Mouse (Mus musculus): ENCODE data around the gene Krt17. TPM values are rescaled to one million over a fixed set of nuclear protein-coding genes. Genes with fewer than 3 reads are reported as not detected.

The Krt17 gene
- total and polyA plus RNA-seq, 2 experiments: not detected

- Histone ChIP-seq H3K79me2 (ENCODE audit: control insufficient read depth, insufficient read depth, low read length) (no peaks in the 10 kb centered on the region), H3K36me3 (ENCODE audit: control insufficient read depth, insufficient read depth, low read length) (no peaks in the 10 kb centered on the region), H3K4me3 (ENCODE audit: insufficient read depth, low read depth, low read length) (no peak overlapping the region), H3K27ac (replicated peaks; ENCODE audit: insufficient read depth, low read depth, low read length) (no peak overlapping the region), H3K27me3 (ENCODE audit: control insufficient read depth, insufficient read depth, low read length) (no peaks in the 10 kb centered on the region), H3K9ac (ENCODE audit: low read depth, low read length) (no peak overlapping the region), H3K4me1 (ENCODE audit: control insufficient read depth, insufficient read depth, low read length) (no peaks in the 10 kb centered on the region)
- TF ChIP-seq CTCF (IDR thresholded peaks at IDR 0.05; ENCODE audit: low read depth, low read length) (no peak), POLR2A (IDR thresholded peaks at IDR 0.05; ENCODE audit: extremely low read depth, insufficient read depth, low read length) (no peak)
- 63% methylated on average over 5 of the region's 5 CpGs for WGBS
- no peak for DNase-seq (ENCODE audit: extremely low read depth, low read depth, low spot score)
Observed at GRCm38 (mm10) chr11:100275466-100275865, 14.6 kb upstream of the Krt17 start.

GRCm38 (mm10) chr11:100274719-100275118, 13.9 kb upstream of the Krt17 start:
- 73% methylated on average over 7 of the region's 7 CpGs for WGBS
- Histone ChIP-seq H3K79me2 (ENCODE audit: control insufficient read depth, insufficient read depth, low read length) (no peaks in the 10 kb centered on the region), H3K36me3 (ENCODE audit: control insufficient read depth, insufficient read depth, low read length) (no peaks in the 10 kb centered on the region), H3K27ac (replicated peaks; ENCODE audit: insufficient read depth, low read depth, low read length) (no peak overlapping the region), H3K27me3 (ENCODE audit: control insufficient read depth, insufficient read depth, low read length) (no peaks in the 10 kb centered on the region), H3K4me1 (ENCODE audit: control insufficient read depth, insufficient read depth, low read length) (no peaks in the 10 kb centered on the region), H3K9ac (ENCODE audit: low read depth, low read length) (no peak overlapping the region), H3K4me3 (ENCODE audit: insufficient read depth, low read depth, low read length) (no peak overlapping the region)
- no peak for TF ChIP-seq POLR2A (IDR thresholded peaks at IDR 0.05; ENCODE audit: extremely low read depth, insufficient read depth, low read length)
- TF ChIP-seq CTCF (IDR thresholded peaks at IDR 0.05; ENCODE audit: low read depth, low read length): no peak
- DNase-seq (ENCODE audit: extremely low read depth, low read depth, low spot score): no peak

- Histone ChIP-seq H3K27me3 (ENCODE audit: control insufficient read depth, insufficient read depth, low read length) (no peaks in the 10 kb centered on the region), H3K79me2 (ENCODE audit: control insufficient read depth, insufficient read depth, low read length) (no peaks in the 10 kb centered on the region), H3K36me3 (ENCODE audit: control insufficient read depth, insufficient read depth, low read length) (no peaks in the 10 kb centered on the region), H3K4me1 (ENCODE audit: control insufficient read depth, insufficient read depth, low read length) (no peaks in the 10 kb centered on the region), H3K27ac (replicated peaks; ENCODE audit: insufficient read depth, low read depth, low read length) (no peak overlapping the region), H3K9ac (ENCODE audit: low read depth, low read length) (no peak overlapping the region), H3K4me3 (ENCODE audit: insufficient read depth, low read depth, low read length) (no peak overlapping the region)
- WGBS: 87% methylated on average over 1 of the region's 1 CpGs
- no peak for DNase-seq (ENCODE audit: extremely low read depth, low read depth, low spot score)
- no peak for TF ChIP-seq POLR2A (IDR thresholded peaks at IDR 0.05; ENCODE audit: extremely low read depth, insufficient read depth, low read length)
- TF ChIP-seq CTCF (IDR thresholded peaks at IDR 0.05; ENCODE audit: low read depth, low read length): no peak
Observed at GRCm38 (mm10) chr11:100271878-100272277, 11.0 kb upstream of the Krt17 start.

GRCm38 (mm10) chr11:100269821-100270332, 9.0 kb upstream of the Krt17 start, which contains the start of gene Krt42:
TSS of gene Krt42 (minus strand) at chr11:100269871.
- Histone ChIP-seq H3K36me3 (ENCODE audit: control insufficient read depth, insufficient read depth, low read length) (no peaks in the 10 kb centered on the region), H3K4me1 (ENCODE audit: control insufficient read depth, insufficient read depth, low read length) (no peaks in the 10 kb centered on the region), H3K4me3 (ENCODE audit: insufficient read depth, low read depth, low read length) (no peak within 1 kb of the TSS), H3K27me3 (ENCODE audit: control insufficient read depth, insufficient read depth, low read length) (no peaks in the 10 kb centered on the region), H3K9ac (ENCODE audit: low read depth, low read length) (no peak within 1 kb of the TSS), H3K27ac (replicated peaks; ENCODE audit: insufficient read depth, low read depth, low read length) (no peak within 1 kb of the TSS), H3K79me2 (ENCODE audit: control insufficient read depth, insufficient read depth, low read length) (no peaks in the 10 kb centered on the region)
- 92% methylated on average over 7 of the region's 7 CpGs for WGBS
- DNase-seq (ENCODE audit: extremely low read depth, low read depth, low spot score): no peak
- TF ChIP-seq CTCF (IDR thresholded peaks at IDR 0.05; ENCODE audit: low read depth, low read length): no peak
- no peak for TF ChIP-seq POLR2A (IDR thresholded peaks at IDR 0.05; ENCODE audit: extremely low read depth, insufficient read depth, low read length)

- H3K4me3 ChIP-seq (ENCODE audit: insufficient read depth, low read depth, low read length): no peak overlapping the region
- TF ChIP-seq POLR2A (IDR thresholded peaks at IDR 0.05; ENCODE audit: extremely low read depth, insufficient read depth, low read length) (no peak), CTCF (IDR thresholded peaks at IDR 0.05; ENCODE audit: low read depth, low read length) (no peak)
- no peaks in the 10 kb centered on the region for H3K27me3 ChIP-seq (ENCODE audit: control insufficient read depth, insufficient read depth, low read length)
- no peak overlapping the region for H3K9ac ChIP-seq (ENCODE audit: low read depth, low read length)
- no peaks in the 10 kb centered on the region for H3K4me1 ChIP-seq (ENCODE audit: control insufficient read depth, insufficient read depth, low read length)
- 28% methylated on average over 13 of the region's 13 CpGs for WGBS
- no peaks in the 10 kb centered on the region for H3K79me2 ChIP-seq (ENCODE audit: control insufficient read depth, insufficient read depth, low read length)
- H3K36me3 ChIP-seq (ENCODE audit: control insufficient read depth, insufficient read depth, low read length): no peaks in the 10 kb centered on the region
- DNase-seq (ENCODE audit: extremely low read depth, low read depth, low spot score): no peak
- no peak overlapping the region for H3K27ac ChIP-seq (replicated peaks; ENCODE audit: insufficient read depth, low read depth, low read length)
Observed at GRCm38 (mm10) chr11:100262058-100262980, 1.5 kb upstream of the Krt17 start.

- DNase-seq (ENCODE audit: extremely low read depth, low read depth, low spot score): no peak
- H3K4me1 ChIP-seq (ENCODE audit: control insufficient read depth, insufficient read depth, low read length): no peaks in the 10 kb centered on the region
- TF ChIP-seq POLR2A (IDR thresholded peaks at IDR 0.05; ENCODE audit: extremely low read depth, insufficient read depth, low read length): no peak
- no peak for TF ChIP-seq CTCF (IDR thresholded peaks at IDR 0.05; ENCODE audit: low read depth, low read length)
- H3K79me2 ChIP-seq (ENCODE audit: control insufficient read depth, insufficient read depth, low read length): no peaks in the 10 kb centered on the region
- no peak overlapping the region for H3K27ac ChIP-seq (replicated peaks; ENCODE audit: insufficient read depth, low read depth, low read length)
- H3K9ac ChIP-seq (ENCODE audit: low read depth, low read length): no peak overlapping the region
- H3K27me3 ChIP-seq (ENCODE audit: control insufficient read depth, insufficient read depth, low read length): no peaks in the 10 kb centered on the region
- 79% methylated on average over 9 of the region's 9 CpGs for WGBS
- H3K36me3 ChIP-seq (ENCODE audit: control insufficient read depth, insufficient read depth, low read length): no peaks in the 10 kb centered on the region
- no peak overlapping the region for H3K4me3 ChIP-seq (ENCODE audit: insufficient read depth, low read depth, low read length)
Observed at GRCm38 (mm10) chr11:100261235-100261605, 391 bp upstream of the Krt17 start.

All from liver, adult 2 months (tissue).